Mouse (Mus musculus): Measurements from ENCODE around the gene Nmnat1. TPM values are rescaled to one million over a fixed set of nuclear protein-coding genes. Genes with fewer than 3 reads are reported as not detected.
A peak's percentile ranks its signal among the peaks of the same experiment; 100 is the strongest.

The Nmnat1 gene
- total RNA-seq (2021), result 1 to 10 TPM; 5.9 to 6.0 TPM

GRCm38 (mm10) chr4:149485053-149485824, at the start of gene Nmnat1, which contains the start of gene Lzic:
TSS of gene Nmnat1 (minus strand) at chr4:149485202.
TSS of gene Lzic (plus strand) at chr4:149485229.
- DNase-seq, result peak; percentile 95
- intact Hi-C loops (cut with DNase I), result no loop called here

GRCm38 (mm10) chr4:149529691-149530090, 44.7 kb upstream of the Nmnat1 start:
- intact Hi-C loops (cut with DNase I), result no loop called here
- DNase-seq, result no peak

GRCm38 (mm10) chr4:149527621-149528354, 42.8 kb upstream of the Nmnat1 start:
- no peak for DNase-seq
- intact Hi-C loops (cut with DNase I), result no loop called here

GRCm38 (mm10) chr4:149526330-149526729, 41.3 kb upstream of the Nmnat1 start:
- no peak for DNase-seq
- intact Hi-C loops (cut with DNase I), result no loop called here

- intact Hi-C loops (cut with DNase I), result no loop called here
- DNase-seq, result no peak
Measured at GRCm38 (mm10) chr4:149525811-149526210, 40.8 kb upstream of the Nmnat1 start.

- no peak for DNase-seq
- intact Hi-C loops (cut with DNase I), result no loop called here
Measured at GRCm38 (mm10) chr4:149525170-149525569, 40.2 kb upstream of the Nmnat1 start.

GRCm38 (mm10) chr4:149523961-149524360, 39.0 kb upstream of the Nmnat1 start:
- intact Hi-C loops (cut with DNase I), result no loop called here
- no peak for DNase-seq

GRCm38 (mm10) chr4:149521258-149521657, 36.3 kb upstream of the Nmnat1 start:
- intact Hi-C loops (cut with DNase I), result no loop called here
- DNase-seq, result no peak

- DNase-seq, result peak; percentile 25
- intact Hi-C loops (cut with DNase I), result no loop called here
Measured at GRCm38 (mm10) chr4:149518351-149519220, 33.6 kb upstream of the Nmnat1 start.

- DNase-seq, result peak; percentile 97
- intact Hi-C loops (cut with DNase I), result no loop called here
Measured at GRCm38 (mm10) chr4:149517868-149518340, 32.9 kb upstream of the Nmnat1 start, which contains the start of gene Ctnnbip1. TSS of gene Ctnnbip1 (plus strand) at chr4:149518236.

GRCm38 (mm10) chr4:149515706-149516105, 30.7 kb upstream of the Nmnat1 start:
- DNase-seq, result no peak
- intact Hi-C loops (cut with DNase I), result no loop called here

GRCm38 (mm10) chr4:149512072-149512471, 27.1 kb upstream of the Nmnat1 start:
- intact Hi-C loops (cut with DNase I), result no loop called here
- no peak for DNase-seq

- no peak for DNase-seq
- intact Hi-C loops (cut with DNase I), result no loop called here
Measured at GRCm38 (mm10) chr4:149511221-149511646, 26.2 kb upstream of the Nmnat1 start.

- intact Hi-C loops (cut with DNase I), result no loop called here
Measured at GRCm38 (mm10) chr4:149506904-149507303, 21.9 kb upstream of the Nmnat1 start.

GRCm38 (mm10) chr4:149505261-149505967, 20.4 kb upstream of the Nmnat1 start:
- intact Hi-C loops (cut with DNase I), result no loop called here
- no peak for DNase-seq

More at GRCm38 (mm10) chr4:149506904-149507303, 21.9 kb upstream of the Nmnat1 start:
- DNase-seq, result no peak

GRCm38 (mm10) chr4:149504858-149505257, 19.9 kb upstream of the Nmnat1 start:
- no peak for DNase-seq
- intact Hi-C loops (cut with DNase I), result no loop called here

- no peak for DNase-seq
- intact Hi-C loops (cut with DNase I), result no loop called here
Measured at GRCm38 (mm10) chr4:149504363-149504762, 19.4 kb upstream of the Nmnat1 start.

GRCm38 (mm10) chr4:149499790-149500189, 14.8 kb upstream of the Nmnat1 start:
- no peak for DNase-seq
- intact Hi-C loops (cut with DNase I), result no loop called here

GRCm38 (mm10) chr4:149498901-149499300, 13.9 kb upstream of the Nmnat1 start:
- DNase-seq, result no peak
- intact Hi-C loops (cut with DNase I), result no loop called here

- no peak for DNase-seq
- intact Hi-C loops (cut with DNase I), result no loop called here
Measured at GRCm38 (mm10) chr4:149496612-149497011, 11.6 kb upstream of the Nmnat1 start.
